Mouse (Mus musculus): Measurements from ENCODE around the gene Slk. TPM values are rescaled to one million over a fixed set of nuclear protein-coding genes. Genes with fewer than 3 reads are reported as not detected.

Slk gene
- 3.6 and 4.8 TPM in 2 replicates for polyA plus RNA-seq (2021; fragmentation: Nextera tagmentation)
- long read RNA-seq, experiment 1, partial matches to known transcripts = 14 of 29 reads
- long read RNA-seq, experiment 1, other reads (novel, unspliced or antisense) = 15 of 29 reads
- long read RNA-seq, experiment 2, partial matches to known transcripts = 16 of 17 reads
- long read RNA-seq, experiment 2, other reads (novel, unspliced or antisense) = 0 of 17 reads

DNA sequence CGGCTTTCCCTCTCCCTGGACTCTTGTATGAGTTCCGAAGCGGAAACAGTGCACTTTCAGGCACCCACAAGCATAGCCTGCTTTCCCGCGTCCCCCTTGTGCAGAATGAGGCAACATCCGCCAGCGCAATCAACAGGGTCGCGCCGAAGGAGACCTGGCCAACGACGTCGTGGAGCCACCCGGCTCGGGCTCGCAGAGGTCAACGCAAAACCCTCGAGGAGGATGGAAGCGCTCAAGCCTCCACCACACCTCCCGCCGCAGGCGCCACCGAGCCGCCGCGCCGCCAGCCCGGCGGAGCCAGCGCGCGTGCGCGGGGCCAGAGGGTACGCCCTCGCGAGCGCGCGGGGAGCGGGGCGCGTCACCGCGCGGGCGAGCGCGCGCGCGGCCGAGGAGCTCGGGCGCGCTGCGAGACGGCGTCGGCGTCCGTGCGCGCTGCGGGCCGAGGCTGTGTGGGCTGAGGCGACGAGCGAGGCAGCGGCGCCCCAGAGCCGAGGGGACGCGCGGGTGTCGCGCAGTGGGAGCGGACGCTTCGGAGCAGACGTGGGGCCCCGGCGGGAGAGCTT, at the start of gene Slk:
Gene Slk (plus strand): TSS at position 454 of the 563 bp plus-strand sequence.

DNA sequence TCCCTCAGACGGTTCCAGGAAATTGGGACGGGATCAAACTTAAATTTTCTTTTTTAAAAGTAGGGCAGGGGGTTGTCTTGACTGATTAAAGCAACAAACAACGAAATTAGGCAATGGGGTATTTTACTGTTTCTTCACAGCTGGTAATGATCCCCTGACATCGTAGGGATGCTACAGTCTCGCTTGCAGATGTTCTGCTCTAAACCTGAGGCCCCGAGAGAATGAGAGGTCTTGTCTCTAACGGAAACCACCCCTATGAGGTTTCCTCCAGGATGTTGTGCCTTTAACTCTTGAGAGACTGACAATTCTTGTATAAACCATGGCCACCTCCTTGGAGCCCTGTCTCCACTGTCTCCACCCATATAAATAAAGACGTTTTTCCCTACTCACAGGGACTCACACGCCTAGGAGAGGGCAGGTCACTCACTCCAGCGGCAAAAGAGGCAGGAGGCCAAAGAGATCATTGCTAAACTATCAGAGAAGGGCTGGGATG, 42.1 kb upstream of the Slk start, which contains the start of gene Stn1:
Gene Stn1 (minus strand): TSS at position 208 of the 493 bp plus-strand sequence.

DNA sequence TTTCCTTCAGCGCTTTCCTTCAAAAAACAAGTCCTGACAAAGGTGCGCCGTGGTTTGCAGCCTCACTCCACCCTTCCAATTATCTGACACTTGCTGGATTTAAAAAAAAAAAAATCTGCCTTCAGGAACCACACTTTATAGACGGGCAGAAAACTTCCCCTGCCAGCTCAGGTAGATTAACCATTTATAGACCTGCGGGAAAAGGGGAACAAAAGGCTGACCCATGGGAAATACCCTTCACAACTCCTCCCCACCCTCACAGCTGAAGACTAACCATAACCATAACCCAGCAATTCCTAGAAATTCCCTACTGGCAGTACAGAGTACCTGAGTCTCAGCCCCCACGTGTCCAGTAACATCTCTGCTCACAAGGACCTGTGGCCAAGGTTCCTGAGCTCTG, 112.5 kb downstream of the Slk start, which contains the start of gene Col17a1:
Gene Col17a1 (minus strand): TSS at position 101 of the 400 bp plus-strand sequence.

Other genes with a start within 250 kb of the Slk start
- gene Sh3pxd2a, start 115.3 kb upstream of the Slk start, polyA plus RNA-seq (2021; fragmentation: Nextera tagmentation) = 1.6 and 2.5 TPM in 2 replicates
- gene Stn1, start 42.2 kb upstream of the Slk start, polyA plus RNA-seq (2021; fragmentation: Nextera tagmentation) = 18.8 and 20.5 TPM in 2 replicates
- 0.03 and 0.40 TPM in 2 replicates for gene Col17a1, start 112.4 kb downstream of the Slk start, polyA plus RNA-seq (2021; fragmentation: Nextera tagmentation)
- gene Sfr1, start 152.0 kb downstream of the Slk start, polyA plus RNA-seq (2021; fragmentation: Nextera tagmentation) = 162 and 175 TPM in 2 replicates

Data from layer of hippocampus, adult 6 months (tissue).